Mouse (Mus musculus) layer of hippocampus, adult 2 months (tissue): ENCODE measurements around the gene Gpr171. TPM values are rescaled to one million over a fixed set of nuclear protein-coding genes. Genes with fewer than 3 reads are reported as not detected.
A peak's percentile ranks its signal among the peaks of the same experiment; 100 is the strongest.
"Not testable (repeated sequence)": the region's sequence is repeated elsewhere in the genome, so short reads cannot be mapped to it uniquely, and the experiment has no call there.

Experiments used
- DNase-seq, 2 experiments: peaks; one replicate each; pipeline ENCODE4 v3.0.0; 2022; ENCODE audit warnings: low spot score in 2 of 2
- H3K27ac ChIP-seq: fragments of 200-600 bp; 2 replicates; pipeline ENCODE4 v1.8.1; 2022
- H3K4me3 ChIP-seq: fragments of 200-600 bp; 2 replicates; pipeline ENCODE4 v1.8.1; 2022; ENCODE audit warnings: mild to moderate bottlenecking
- CTCF ChIP-seq: fragments of 200-600 bp; conservative IDR thresholded peaks from 2 replicates; pipeline ENCODE4 v1.8.1; 2022; ENCODE audit warnings: antibody characterized with exemption, mild to moderate bottlenecking, moderate library complexity
- total RNA-seq, 2 experiments: library from RNA; stranded (reverse); gene quantifications; 2 replicates each; pipeline ENCODE4 v1.2.3; 2021

Gpr171 gene
- total RNA-seq, 2 experiments from 2014 or later, result not detected

DNA sequence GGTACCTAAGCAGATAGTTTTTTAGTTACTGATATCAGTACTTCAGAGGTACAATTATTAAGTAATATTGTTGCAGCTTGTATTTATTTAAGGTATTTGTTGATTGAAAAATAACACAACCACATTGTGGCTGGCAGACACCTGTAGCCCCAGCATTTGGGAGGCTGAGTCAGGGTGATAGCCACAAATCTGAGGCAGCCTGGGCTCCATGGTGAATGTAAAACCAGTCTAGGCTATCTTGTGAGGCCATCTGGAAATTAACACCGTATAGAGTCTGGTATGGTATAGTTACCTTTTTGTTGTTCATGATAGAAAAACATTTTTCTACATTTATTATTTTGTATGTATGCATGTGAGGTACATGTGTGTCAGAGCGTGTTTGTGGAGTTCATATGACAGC, 525 bp upstream of the Gpr171 start:
- DNase-seq, result no peak
- TF ChIP-seq CTCF, result no peak
- no peak overlapping the region for H3K27ac ChIP-seq
- no peak overlapping the region for H3K4me3 ChIP-seq

DNA sequence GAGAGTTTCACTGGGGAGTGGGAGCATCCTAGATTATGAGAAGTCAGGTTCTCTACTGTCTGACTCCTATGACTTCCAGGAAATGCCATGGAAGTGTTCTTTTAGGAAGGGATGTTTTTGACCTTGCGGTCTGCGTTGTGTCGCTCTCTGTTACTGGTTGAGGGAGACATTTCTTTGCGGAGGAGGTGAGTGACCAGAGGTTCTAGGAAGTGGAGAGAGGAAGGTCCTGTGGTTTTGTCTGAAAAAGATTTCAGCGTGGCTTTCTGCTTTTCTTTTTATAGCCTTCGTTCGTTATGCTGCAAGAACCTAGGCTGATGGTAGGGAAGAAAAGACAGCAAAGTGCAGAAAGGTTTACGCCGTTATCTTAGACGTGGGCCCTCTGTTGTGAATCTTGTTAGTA, 3.1 kb downstream of the Gpr171 start:
- no peak for DNase-seq
- no peak for TF ChIP-seq CTCF
- Histone ChIP-seq H3K27ac (no peak overlapping the region), H3K4me3 (no peak overlapping the region)

DNA sequence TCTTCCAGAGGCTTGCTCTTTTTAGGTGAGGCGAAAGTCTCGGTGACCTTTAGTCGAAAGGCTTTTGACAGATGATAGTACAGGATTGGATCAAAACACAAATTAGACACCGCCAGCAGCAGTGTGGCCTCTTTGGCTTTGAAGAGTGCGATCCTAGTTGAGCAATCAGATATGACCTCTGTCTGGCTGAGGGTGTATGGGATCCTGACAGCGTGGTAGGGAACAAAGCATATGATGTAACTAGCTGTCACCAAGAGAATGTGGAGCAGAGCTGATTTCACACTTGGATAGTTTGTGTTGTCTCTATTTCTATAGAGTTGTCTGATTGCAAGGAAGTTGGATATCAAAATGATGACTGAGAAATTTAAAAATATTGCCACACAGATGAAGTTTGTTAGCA, 4.2 kb downstream of the Gpr171 start:
- no peak for DNase-seq
- no peak for TF ChIP-seq CTCF
- no peak overlapping the region for H3K4me3 ChIP-seq
- H3K27ac ChIP-seq, result no peak overlapping the region

DNA sequence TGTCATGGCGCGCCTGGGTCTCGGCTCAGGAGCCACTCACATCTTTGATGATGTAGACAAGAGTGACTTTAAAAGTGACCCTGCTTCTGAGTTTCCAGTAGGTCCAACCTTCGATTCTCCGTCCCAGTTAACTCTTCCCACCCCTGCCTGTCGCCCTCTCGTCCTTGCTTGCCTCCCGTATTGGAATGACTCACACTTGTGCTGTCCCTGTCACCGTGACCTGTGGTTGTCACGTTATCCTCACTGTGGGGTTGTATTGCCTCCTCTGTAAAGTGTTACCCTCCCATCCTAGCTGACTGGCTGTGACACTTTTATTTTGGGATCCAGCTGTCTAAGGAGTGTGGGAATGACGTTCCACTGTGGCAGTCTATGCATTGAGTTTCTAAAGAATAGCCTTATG, 8.9 kb downstream of the Gpr171 start:
- no peak for TF ChIP-seq CTCF
- no peak overlapping the region for H3K27ac ChIP-seq
- no peak overlapping the region for H3K4me3 ChIP-seq
- DNase-seq, result no peak

DNA sequence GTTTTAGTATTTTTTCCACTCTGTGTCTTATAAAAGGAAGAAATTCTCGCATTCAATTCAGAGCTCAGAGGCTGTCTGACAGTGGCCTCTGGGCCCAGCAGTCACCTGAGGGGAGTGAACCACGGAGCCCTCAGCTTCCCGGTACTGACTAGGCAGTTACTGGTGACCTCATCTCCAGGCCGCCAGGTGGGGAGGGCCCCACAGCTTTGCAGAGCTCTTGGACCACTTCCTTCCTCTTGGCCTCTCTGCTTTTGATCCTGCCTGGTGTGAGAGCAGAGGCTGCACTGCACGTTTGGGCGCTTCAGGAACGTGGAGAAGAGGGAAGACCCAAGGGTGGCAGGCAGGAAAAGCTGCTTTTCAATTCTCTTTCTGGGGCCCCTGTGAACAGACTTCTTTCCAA, 20.7 kb downstream of the Gpr171 start:
- H3K27ac ChIP-seq, result no peak overlapping the region
- DNase-seq, result no peak
- TF ChIP-seq CTCF, result no peak
- no peak overlapping the region for H3K4me3 ChIP-seq

DNA sequence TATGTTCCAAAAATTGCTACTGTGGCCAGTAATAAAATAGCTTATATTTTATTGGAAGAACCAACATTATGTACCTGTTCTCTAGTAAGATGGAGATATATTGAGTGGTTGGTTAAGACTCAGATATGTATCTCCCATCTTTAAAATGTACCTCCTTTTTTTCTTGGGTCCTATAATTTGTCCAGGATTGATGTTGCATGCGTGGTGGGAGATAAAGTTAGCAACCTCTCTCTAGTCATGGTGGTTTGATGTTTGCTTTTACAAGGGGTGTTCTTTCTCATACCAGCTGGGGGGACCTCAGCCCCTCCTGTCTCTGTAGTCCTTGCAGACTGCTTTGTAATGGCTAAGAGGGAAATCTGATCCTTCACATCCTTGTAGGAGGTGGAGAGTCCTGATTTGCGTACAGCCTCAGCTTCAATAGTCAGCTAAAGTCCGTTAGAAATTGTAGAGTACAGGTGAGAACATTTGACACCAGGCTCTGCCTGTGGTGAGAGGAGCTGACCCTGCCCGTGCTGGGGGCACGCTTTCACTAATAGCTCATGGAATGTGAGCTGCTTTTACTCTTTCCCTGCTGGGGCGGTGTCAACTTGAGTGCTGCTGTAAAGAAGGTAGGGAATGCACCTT, 21.2 kb downstream of the Gpr171 start:
- TF ChIP-seq CTCF, result no peak
- no peak overlapping the region for H3K4me3 ChIP-seq
- DNase-seq, result no peak
- H3K27ac ChIP-seq, result no peak overlapping the region

DNA sequence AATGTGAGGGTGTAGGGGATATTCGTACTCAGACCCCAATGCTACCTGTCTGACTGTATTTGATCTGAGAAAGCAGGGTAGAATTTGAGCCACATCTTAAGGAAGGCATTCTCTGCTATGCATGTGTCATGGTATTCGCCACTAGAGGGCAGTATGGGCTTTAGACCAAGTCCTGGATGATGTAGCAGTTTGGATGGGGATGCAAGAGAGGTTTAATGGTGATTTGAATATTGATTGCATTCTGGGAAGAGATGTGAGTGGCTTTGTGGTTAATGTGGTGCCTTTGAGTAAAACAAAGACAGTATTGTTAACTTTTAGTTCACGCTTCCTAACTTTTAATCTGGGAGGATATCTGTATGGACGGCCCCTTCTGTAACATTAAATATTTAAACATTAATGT, 22.3 kb downstream of the Gpr171 start:
- H3K4me3 ChIP-seq, result no peak overlapping the region
- no peak overlapping the region for H3K27ac ChIP-seq
- peak; percentile 39 to 50 for DNase-seq
- peak; percentile 92 for TF ChIP-seq CTCF

DNA sequence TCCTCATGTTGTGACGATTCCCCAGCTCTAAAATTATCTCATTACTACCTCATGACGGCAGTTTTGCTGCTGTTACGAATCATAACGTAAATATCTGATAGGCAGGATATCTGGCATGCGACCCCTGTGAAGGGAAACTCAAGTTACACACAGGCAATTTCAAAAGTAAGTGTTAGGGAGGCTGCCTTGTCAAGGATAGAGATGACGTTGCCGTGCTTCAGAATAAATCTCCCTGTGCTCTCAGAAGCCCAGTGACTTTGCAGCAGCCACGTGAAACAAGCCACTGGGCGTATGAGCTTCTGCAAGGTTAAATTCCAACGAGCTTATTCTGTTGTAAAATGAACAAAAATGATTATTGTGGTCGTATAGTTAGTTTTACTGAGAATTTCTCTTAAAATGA, 23.0 kb downstream of the Gpr171 start:
- no peak for TF ChIP-seq CTCF
- no peak overlapping the region for H3K27ac ChIP-seq
- no peak for DNase-seq
- H3K4me3 ChIP-seq, result no peak overlapping the region

DNA sequence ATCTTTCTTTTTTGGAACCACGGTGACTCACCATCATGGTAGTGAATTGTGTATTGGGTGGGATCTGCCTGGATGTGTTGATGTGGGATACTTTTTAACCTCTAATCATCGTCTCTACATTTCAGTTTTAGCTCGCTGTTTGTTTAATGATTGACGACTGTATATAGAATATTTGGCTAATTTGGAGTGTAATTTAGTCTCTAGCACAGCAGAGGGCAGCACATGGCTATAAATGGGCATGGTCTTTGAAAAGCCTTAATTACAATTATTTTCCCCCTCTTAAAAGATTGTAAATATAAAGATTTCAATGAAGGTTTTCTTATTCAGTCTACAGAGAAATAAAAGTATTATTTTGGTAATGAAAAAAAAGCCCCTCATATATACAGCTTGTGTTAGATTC, 24.3 kb downstream of the Gpr171 start:
- TF ChIP-seq CTCF, result peak; percentile 84
- H3K4me3 ChIP-seq, result no peak overlapping the region
- no peak overlapping the region for H3K27ac ChIP-seq
- peak in 1 of 2 experiments; percentile 36 for DNase-seq

DNA sequence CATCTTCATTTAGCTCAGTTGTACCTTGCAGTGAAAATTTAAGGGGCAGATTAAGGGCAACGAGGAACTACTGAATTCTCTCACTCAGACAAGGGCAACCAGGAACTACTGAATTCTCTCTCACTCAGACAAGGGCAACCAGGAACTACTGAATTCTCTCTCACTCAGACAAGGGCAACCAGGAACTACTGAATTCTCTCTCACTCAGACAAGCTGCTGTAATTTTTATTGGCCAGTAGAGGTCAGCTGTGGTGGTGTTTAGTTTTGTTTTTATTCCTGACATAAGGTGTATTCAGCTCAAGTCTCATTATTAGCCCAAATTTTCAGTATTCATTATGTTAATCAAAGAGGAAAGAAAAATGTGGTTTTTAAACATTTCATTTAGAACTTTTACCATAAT, 32.5 kb downstream of the Gpr171 start:
- H3K27ac ChIP-seq, DNase-seq, H3K4me3 ChIP-seq: not testable (repeated sequence)
- TF ChIP-seq CTCF, result peak; percentile 62

DNA sequence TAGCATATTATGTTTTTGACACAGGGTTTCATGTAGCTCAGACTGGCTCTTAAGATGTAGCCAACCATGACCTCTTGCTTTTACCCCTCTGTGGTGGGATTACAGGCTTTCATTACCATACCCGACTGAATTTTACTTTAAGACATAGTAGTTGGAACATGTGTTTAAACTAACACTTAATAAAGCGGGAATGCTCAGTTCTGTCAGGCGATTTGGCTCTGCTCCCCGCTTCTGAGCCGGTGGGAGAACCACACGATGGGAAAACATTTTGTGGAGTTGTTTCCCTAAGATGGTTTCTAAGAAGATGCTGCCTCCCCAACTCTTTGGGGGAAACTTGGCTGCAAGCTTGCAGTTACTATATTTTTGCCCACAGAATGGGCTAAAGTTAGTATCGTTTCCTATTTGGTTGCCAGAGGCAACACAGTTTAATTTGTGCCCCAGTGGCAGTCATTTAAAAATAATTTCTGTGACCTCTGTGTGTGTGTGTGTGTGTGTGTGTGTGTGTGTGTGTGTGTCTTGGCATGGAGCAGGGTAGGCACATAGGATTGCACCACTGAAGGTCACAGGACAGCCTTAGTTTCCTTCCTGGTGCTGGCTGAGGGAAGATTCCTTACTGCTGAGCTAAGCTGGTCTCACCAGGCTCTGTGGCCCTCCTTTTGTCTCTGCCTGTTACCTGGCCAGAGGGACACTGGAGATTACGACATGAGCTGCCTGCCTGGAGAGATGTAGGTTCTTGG, 34.9 kb downstream of the Gpr171 start:
- Histone ChIP-seq H3K4me3 (no peak overlapping the region), H3K27ac (no peak overlapping the region)
- no peak for TF ChIP-seq CTCF
- no peak for DNase-seq

DNA sequence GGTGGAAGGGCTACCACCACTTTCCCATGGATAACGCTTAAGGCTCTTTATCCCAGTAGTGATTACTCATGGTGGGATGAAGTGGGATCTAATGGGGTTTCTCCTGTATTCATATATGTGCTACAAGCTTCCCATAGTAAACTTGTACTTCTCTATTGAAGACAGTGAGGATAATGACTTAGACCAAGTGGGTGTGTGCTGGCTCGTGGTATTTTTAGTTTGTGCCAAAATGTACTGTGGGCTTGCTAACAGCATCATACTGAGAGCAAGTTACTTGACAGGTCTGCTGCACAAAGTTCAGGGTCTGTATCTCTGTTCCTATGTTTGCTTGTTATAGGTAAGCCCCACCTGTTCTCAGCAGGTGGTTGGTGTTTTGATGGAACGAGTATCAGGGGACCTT, 35.7 kb downstream of the Gpr171 start:
- H3K27ac ChIP-seq, result no peak overlapping the region
- no peak for DNase-seq
- TF ChIP-seq CTCF, result no peak
- H3K4me3 ChIP-seq, result no peak overlapping the region

DNA sequence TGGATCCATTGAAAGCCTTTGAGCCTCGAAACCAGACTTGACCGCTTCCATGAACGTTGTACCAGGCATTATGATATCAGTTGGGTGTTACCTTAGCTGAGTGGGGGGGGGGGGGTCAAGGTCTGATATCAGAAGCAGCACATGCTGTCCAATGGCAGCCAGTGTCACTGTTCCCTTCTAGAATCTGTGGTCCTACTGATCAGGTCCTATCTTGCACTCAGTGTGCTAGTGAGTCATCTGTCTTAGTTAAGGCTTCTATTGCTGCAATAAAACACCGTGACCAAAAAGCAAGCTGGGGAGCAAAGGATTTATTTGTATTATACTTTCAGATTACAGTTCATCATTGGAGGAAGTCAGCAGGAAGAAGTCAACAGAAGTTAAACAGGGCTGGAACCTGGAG, 38.2 kb downstream of the Gpr171 start:
- Histone ChIP-seq H3K4me3 (no peak overlapping the region), H3K27ac (no peak overlapping the region)
- no peak for TF ChIP-seq CTCF
- DNase-seq, result no peak

DNA sequence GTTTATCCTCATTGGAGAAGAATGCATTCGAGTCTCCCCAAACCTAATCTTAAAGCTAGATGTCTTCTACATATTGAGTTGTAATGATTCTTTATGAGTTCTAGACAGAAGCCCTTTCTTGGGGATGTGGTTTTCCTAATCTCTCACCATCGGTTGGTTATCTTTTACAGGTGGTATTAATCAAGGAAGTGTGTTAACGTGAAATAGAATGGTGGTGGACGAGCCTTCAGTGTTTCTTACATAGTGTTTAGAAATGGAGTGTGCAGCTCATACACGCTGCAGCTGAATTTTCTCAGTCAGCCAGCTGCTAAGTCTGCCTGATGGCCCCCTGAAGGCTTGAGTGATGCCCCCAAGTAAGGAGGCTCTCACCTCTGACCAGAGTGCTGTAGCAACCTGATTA, 39.5 kb downstream of the Gpr171 start:
- H3K4me3 ChIP-seq, result no peak overlapping the region
- no peak overlapping the region for H3K27ac ChIP-seq
- TF ChIP-seq CTCF, result no peak
- no peak for DNase-seq
